Mouse (Mus musculus): ENCODE measurements at regions not wholly inside any gene's neighbourhood (a gene's known extent, or its start where the extent isn't known, plus 50 kb on each side); places are given as distances from the start of the nearest gene placed in this dataset.

DNA sequence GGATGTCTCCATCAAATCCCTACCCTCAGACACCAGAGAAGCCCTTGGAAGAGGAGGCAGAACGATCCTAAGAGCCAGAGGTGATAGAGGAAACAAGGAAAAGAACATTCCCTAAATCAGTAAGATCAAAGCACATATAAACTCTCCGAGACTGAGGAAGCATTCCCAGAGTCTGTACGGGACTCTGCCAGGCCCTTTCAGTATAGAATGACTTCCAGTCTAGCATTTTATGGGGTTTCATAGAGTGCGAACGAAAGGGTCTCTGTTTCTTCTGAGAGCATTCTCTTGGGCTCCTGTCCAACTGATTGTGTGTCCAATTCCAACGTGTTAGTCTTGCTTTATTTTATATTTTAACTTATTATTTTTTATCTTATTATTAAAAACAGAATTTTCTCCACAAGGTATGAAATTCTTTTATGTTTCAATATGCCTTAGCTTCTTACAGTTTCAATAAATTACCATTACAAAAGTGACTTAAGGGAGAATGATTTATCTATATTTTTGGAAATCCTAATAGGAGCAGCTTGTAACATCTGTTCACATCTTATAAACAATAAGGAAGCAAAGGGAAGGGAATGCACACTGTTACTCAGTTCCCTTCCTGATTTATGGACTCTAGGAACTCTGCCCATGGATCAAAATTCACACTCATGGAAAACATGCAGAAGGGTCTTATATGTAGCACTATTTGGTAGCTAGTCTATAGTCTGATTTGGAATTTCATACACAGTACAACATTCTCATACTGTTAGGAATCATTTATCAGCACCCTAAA, 628.8 kb downstream of the Slitrk6 start:
- DNase-seq (ENCODE audit: extremely low spot score in 1 of 2, low spot score in 2 of 2) = no peak
- intact Hi-C loops (cut with DNase I) = no loop called here
- H3K4me3 ChIP-seq = no peak overlapping the region
- H3K27ac ChIP-seq = no peak overlapping the region
- no peak for TF ChIP-seq CTCF (IDR thresholded peaks at IDR 0.05)

DNA sequence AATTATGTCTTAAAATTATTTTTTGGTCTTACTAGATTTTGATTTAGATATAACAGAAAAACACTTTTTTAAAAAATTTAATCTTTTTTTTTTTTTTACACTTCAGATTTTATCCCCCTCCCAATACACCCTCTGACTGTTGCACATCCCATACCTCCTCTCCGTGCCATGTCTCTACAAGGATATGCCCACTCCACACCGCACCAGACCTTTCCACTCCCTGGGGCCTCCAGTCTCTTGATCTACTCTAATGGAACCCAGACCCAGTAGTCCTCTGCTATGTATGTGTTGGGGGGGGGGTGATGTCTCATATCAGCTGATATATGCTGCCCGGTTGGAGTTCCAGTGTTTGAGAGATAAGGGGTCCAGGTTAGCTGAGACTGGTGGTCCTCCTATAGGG, 632.2 kb downstream of the Slitrk6 start:
- TF ChIP-seq CTCF (IDR thresholded peaks at IDR 0.05) = no peak
- intact Hi-C loops (cut with DNase I) = no loop called here
- Histone ChIP-seq H3K4me3 (no peak overlapping the region), H3K27ac (no peak overlapping the region)
- DNase-seq (ENCODE audit: extremely low spot score in 1 of 2, low spot score in 2 of 2) = no peak

DNA sequence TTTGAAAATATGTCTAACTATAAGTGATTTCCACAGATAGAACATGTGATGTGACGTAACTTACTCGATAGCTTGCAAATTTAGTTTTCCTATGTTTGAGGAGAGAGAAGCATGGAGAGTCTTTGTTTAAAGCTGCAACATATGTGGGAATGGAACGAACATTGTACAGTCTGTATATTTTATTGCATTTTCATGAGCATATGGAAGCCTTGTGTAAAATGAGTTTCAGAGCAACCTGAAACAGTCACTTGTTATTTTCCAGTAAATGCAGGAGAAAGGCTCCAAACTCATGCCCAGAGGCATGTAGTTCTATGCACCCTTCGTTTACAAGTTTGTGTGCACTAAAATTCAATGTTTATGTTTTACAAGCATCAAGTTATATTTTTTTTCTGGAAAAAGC, 639.4 kb downstream of the Slitrk6 start:
- Histone ChIP-seq H3K4me3 (no peak overlapping the region), H3K27ac (no peak overlapping the region)
- intact Hi-C loops (cut with DNase I) = no loop called here
- no peak for TF ChIP-seq CTCF (IDR thresholded peaks at IDR 0.05)
- DNase-seq (ENCODE audit: extremely low spot score in 1 of 2, low spot score in 2 of 2) = no peak

DNA sequence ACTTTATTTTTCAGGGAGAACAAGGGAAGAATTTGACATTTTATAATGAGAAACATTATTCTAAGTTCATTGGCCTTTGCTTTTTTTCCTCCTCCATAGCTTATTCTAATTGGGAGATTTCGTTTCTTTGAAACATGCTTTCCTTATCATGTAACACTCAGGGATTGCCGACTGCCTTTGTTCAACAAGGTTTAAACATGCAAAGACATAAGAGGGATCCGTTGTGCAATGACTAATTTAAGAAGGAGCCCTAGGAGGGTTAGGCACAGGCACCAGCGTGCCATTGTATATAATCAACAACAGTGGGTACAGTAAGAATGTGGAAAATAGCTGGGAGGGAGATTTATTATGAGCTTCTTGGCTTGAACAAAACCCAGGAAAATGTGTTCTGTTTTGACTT, 654.1 kb downstream of the Slitrk6 start:
- Histone ChIP-seq H3K4me3 (no peak overlapping the region), H3K27ac (no peak overlapping the region)
- no peak for TF ChIP-seq CTCF (IDR thresholded peaks at IDR 0.05)
- intact Hi-C loops (cut with DNase I) = no loop called here
- DNase-seq (ENCODE audit: extremely low spot score in 1 of 2, low spot score in 2 of 2) = no peak

DNA sequence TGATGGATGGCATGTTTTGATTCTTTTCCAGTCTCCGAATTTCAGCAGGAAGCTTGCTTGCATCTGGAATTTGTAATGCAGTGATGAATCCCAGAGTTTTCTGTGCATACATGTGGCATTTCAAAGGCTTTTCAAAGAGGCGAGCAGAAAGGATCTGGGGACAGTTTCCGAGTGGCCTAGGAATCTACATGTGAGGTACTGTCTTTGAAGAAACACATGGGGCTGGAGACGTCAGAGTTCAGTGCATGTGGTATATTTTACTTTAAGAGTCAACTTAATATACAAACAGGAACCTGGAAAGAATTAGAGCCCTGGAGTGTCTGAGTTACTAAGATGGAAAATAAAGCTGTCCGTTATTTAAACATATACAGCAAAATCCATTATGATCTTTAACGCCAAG, 676.6 kb downstream of the Slitrk6 start:
- intact Hi-C loops (cut with DNase I) = no loop called here
- Histone ChIP-seq H3K27ac (no peak overlapping the region), H3K4me3 (no peak overlapping the region)
- no peak for TF ChIP-seq CTCF (IDR thresholded peaks at IDR 0.05)
- no peak for DNase-seq (ENCODE audit: extremely low spot score in 1 of 2, low spot score in 2 of 2)

GRCm38 (mm10) chr14:110047748-110048147, 707.2 kb downstream of the Slitrk6 start:
- Histone ChIP-seq H3K27ac (no peak overlapping the region), H3K4me3 (no peak overlapping the region)
- intact Hi-C loops (cut with DNase I) = no loop called here
- TF ChIP-seq CTCF (IDR thresholded peaks at IDR 0.05) = no peak
- DNase-seq (ENCODE audit: extremely low spot score in 1 of 2, low spot score in 2 of 2) = no peak

GRCm38 (mm10) chr14:110043211-110043610, 711.7 kb downstream of the Slitrk6 start:
- Histone ChIP-seq H3K27ac (no peak overlapping the region), H3K4me3 (no peak overlapping the region)
- no peak for TF ChIP-seq CTCF (IDR thresholded peaks at IDR 0.05)
- intact Hi-C loops (cut with DNase I) = no loop called here
- DNase-seq (ENCODE audit: extremely low spot score in 1 of 2, low spot score in 2 of 2) = no peak

DNA sequence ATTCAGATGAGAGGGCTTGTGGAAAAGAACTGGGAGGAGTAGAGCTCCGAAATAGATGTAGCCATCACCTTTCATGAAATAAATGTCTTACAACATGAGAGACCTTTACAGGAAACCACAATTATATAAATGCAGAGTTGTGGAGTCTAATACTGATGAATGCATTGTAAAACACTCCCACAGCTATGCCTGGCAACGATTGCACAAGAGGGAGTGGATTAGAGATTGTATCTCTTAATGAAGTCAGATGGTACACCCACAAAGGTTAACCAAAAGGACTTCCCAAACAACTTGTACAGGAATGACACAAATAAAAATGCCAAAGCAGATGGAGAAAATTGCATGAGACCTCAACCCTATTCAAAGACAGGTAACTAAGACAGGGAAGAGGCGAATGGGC, 733.1 kb downstream of the Slitrk6 start:
- intact Hi-C loops (cut with DNase I) = no loop called here
- no peak for TF ChIP-seq CTCF (IDR thresholded peaks at IDR 0.05)
- no peak overlapping the region for H3K27ac ChIP-seq
- no peak for DNase-seq (ENCODE audit: extremely low spot score in 1 of 2, low spot score in 2 of 2)
- H3K4me3 ChIP-seq = no peak overlapping the region

GRCm38 (mm10) chr14:110015126-110015525, 739.8 kb downstream of the Slitrk6 start:
- no peak for DNase-seq (ENCODE audit: extremely low spot score in 1 of 2, low spot score in 2 of 2)
- no peak overlapping the region for H3K27ac ChIP-seq
- H3K4me3 ChIP-seq = no peak overlapping the region
- no peak for TF ChIP-seq CTCF (IDR thresholded peaks at IDR 0.05)
- intact Hi-C loops (cut with DNase I) = no loop called here

DNA sequence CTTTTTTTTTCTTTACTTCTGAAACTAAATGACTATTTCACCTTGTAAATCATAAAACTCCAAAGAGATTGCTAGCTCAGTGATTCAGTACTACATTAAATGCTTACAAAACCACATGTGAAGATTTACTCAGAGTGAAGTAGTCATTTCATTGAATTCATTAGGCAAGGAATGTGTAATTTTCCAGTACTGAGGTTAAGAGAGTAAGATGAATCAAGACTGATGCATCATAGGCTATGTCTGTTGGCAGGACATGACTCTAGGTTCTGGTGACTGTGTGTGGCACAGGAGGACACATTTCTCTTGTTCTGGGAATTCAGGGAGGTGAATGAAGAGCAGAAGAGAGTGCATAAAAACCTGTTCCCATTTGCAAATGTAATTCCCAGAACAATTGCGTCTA, 741.7 kb downstream of the Slitrk6 start:
- DNase-seq (ENCODE audit: extremely low spot score in 1 of 2, low spot score in 2 of 2) = no peak
- no peak for TF ChIP-seq CTCF (IDR thresholded peaks at IDR 0.05)
- intact Hi-C loops (cut with DNase I) = no loop called here
- no peak overlapping the region for H3K4me3 ChIP-seq
- no peak overlapping the region for H3K27ac ChIP-seq

GRCm38 (mm10) chr14:110007159-110007558, 747.8 kb downstream of the Slitrk6 start:
- Histone ChIP-seq H3K4me3 (no peak overlapping the region), H3K27ac (no peak overlapping the region)
- no peak for TF ChIP-seq CTCF (IDR thresholded peaks at IDR 0.05)
- intact Hi-C loops (cut with DNase I) = no loop called here
- no peak for DNase-seq (ENCODE audit: extremely low spot score in 1 of 2, low spot score in 2 of 2)

- intact Hi-C loops (cut with DNase I) = no loop called here
- TF ChIP-seq CTCF (IDR thresholded peaks at IDR 0.05) = no peak
- no peak for DNase-seq (ENCODE audit: extremely low spot score in 1 of 2, low spot score in 2 of 2)
- Histone ChIP-seq H3K27ac (no peak overlapping the region), H3K4me3 (no peak overlapping the region)
Measured at GRCm38 (mm10) chr14:109985026-109985425, 769.9 kb downstream of the Slitrk6 start.

GRCm38 (mm10) chr14:109958008-109958407, 796.9 kb downstream of the Slitrk6 start:
- intact Hi-C loops (cut with DNase I) = no loop called here
- DNase-seq (ENCODE audit: extremely low spot score in 1 of 2, low spot score in 2 of 2) = no peak
- no peak overlapping the region for H3K27ac ChIP-seq
- H3K4me3 ChIP-seq = no peak overlapping the region
- TF ChIP-seq CTCF (IDR thresholded peaks at IDR 0.05) = no peak
